Mouse (Mus musculus) spleen, embryonic (tissue): Measurements from ENCODE around the gene Med21.

ENCODE experiments used
- CTCF ChIA-PET: fragments of 350-600 bp; sonication (Branson Sonifier 250); formaldehyde crosslinking; loops from one replicate; lab custom pipeline; 2022; lab: Charles Lee

The Med21 gene

DNA sequence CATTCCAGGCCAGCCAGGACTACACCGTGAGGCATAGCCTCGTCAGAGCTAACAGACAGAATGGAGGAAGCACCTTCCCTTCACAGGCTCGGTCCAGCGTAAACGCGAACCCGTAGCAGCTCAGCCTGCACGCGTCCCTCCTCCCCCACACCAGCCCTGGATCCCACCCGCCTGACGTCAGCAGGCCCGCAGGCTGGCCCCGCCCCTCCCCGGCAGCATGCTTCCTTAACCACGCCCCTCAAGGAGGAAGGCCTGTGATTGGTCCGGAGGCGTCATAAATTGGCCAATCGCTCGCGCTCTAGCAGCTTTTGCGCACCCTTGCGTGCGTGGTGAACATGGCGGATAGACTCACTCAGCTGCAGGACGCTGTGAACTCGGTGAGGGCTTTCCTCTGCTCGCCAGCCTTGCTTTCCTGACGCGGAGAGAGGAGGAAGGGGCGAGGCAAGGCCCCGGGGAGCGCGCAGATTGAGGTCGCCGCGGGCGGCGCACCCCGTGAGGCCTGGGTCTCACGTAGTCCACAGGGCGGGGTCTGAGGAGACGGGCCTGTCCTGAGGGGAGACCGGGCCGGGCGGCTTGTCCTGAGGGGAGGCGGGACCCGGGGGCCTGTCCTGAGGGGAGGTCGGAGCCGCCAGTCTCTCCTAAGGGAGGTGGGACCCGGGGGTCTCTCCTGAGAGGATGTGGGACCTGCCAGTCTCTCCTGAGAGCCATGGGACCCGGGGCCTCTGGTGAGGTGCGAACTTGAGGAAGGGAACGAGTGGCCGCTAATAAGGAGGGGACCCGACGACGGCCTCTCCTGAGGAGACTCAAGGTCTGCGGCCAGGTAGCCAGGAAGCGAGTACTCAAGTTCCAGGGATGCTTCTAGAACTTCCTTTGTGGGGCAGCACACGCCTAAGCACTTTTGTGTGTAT, at the start of gene Med21, which contains the start of gene Tm7sf3:
Gene Med21 (plus strand): TSS at position 272 of the 908 bp plus-strand sequence.
Gene Tm7sf3 (minus strand): TSS at position 549 of the 908 bp plus-strand sequence.
- CTCF ChIA-PET, result no interaction called here

DNA sequence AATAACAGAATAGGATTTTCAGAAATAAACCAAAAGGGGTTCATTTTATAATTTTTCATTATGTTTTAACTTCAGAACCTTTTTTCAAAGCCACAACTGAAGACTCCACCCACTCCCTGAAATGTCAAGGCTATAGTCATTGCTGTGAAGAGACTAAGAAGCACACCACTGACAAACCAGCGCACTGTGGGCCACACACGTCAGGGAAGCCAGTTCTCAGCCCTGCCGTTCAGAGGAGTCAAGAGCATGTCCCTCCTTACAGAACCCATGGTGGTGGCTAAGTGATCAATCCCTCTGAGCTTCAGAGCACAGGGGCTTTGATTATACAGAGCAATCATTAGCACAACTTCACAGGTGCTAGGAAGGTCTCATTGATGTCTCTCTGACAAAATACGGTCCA, 39.7 kb upstream of the Med21 start:
- CTCF ChIA-PET, result no interaction called here

DNA sequence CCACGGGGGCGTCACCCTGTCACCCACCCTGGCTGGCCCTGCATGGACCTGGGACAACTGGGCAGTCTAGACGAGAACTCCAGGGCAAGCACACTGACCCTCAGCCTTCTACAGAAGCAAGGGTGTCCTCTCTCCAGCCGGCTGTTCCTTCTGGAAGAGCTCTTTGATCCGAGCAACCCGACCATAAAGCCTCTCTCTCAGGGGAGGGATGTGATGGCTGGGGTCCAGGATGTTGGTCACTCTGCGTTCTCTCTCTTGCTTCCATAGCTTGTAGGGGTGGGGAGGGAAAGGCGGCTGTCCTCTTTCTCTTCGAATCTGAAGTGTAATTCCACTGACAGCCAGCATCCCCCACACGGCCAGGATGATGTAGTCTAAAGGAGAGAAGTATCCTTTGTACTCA, 38.7 kb upstream of the Med21 start:
- CTCF ChIA-PET, result no interaction called here

DNA sequence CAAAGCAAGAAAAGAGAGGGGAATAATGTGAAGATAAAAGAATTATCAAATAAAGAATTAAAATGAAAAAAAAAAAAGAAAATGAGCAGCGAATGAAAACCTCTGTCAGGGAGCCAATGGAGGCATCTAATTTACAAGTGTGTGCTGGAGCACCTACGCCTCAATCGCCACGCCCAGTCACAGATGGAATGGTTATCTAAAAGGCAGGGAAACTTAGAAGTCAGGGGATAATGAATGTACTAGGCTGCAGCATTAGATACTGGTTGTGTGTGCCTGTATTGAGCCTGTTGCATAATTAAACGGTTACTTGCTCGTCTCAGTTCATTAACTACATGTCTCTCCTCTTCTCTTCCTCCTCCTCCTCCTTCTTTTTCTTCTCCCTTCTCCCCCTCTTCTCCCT, 31.0 kb upstream of the Med21 start:
- CTCF ChIA-PET, result no interaction called here

DNA sequence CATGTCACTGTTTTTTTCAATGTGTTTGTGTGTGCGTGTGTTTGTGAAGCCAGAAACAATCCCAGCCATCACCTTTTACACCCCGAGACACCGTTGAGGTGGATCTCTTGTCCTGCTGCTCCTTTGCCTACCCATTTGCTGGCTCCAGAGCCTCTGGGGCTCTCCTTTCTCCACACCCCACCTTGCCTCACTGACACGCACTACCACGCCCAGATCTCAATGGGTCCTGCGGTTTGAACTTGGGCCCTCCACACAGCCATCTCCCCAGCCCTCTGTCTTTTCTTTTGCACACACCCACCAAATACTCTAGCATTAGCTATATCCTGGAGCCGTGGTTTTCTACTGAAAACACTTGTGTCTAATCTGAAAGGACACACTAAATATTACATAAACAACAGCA, 30.4 kb upstream of the Med21 start:
- CTCF ChIA-PET, result no interaction called here

DNA sequence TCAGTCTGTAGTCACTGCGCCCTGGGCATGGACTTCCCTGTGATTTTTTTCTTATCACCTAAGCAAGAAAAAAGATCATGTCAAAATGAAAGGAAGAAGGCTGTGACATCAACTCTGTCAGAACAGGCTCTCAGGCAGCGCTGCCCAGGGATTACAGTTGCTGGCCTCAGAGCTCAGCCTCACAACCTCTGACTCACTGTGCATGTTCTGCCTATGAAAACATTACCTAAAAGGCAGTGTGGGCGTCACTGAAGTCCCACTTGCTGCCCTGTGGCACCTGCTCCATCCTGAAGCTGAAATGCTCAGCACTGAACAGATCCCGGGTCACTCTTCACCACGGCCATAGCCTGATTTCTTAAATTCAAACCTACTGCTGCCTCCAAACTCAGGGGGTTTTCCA, 29.6 kb upstream of the Med21 start:
- CTCF ChIA-PET, result interaction anchor here (0.6 kb wide), 1 partner anchor 1519 kb away, joined by 3 read pairs; no protein-coding TSS in a partner anchor

DNA sequence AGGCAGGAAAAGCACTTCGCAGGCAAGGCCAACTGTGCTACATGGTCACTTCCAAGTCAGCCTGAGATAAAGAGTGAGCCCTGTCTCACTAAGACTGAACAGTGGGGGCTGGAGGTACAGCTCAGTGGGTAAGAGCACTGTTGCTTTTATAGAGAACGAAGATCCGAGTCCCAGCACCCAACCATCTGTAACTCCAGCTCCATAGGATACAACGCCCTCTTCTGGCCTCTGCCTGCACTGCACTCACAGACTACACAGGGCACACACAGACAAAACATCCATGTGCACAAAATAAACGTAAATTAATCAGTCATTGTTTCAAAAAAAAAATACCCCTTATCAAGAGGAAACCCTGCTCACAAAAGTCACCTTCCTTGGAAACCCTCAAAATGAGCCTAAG, 28.4 kb upstream of the Med21 start:
- CTCF ChIA-PET, result no interaction called here

DNA sequence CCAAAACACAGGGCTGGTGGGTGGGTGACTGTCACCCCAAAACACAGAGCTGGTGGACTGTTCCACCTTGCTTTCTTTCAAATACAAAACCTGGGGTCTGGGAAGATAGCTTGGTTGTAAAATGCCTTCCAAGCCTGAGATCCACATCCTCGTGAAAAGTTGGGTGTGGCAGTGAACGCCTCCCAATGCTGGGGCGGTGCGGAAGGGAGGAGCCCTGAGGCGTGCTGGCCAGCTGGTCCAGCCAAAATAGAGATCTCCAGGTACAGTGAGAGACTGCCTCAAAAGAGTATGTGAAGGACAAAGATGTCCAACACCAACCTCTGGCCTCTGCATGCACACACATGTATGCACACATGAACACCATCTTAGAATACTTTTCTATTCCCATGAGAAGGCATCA, 27.8 kb upstream of the Med21 start:
- CTCF ChIA-PET, result no interaction called here

DNA sequence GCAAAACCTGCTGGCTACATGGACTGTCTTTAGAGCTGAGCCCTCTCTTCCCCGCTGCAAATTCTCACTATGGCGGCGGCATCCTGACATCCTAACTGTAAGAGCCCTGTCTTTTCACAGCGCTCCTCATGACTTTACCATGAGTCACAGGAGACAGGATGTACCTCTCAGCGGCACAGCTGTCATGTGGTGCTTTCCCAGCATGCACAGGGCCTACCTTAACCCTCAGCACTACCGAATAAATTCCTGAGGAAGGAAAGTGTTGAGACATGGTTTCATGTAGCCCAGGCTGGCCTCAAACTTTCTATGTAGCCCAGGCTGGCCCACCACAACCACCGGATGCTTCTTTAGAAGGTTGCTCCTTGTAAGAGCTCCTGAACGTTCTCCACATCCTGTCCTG, 26.5 kb upstream of the Med21 start:
- CTCF ChIA-PET, result no interaction called here

DNA sequence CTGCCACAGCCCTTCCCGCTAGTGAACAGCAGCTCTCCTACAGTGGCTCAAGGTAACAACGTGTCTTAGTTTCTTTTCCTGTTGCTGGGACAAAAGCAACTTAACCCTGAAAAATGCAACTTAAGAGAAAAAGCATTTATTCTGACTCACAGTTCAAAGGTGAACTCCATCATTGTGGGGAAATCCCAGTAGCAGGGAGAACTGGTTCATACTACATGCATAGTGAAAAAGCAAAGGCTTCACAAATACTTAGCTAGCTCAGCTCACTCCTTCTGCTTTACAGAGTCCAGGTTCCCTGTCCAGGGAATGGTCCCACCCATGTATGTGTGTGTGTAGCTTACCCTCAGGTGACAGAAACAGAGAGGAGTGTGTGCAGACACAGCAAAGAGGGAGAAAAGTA, 25.7 kb upstream of the Med21 start:
- CTCF ChIA-PET, result no interaction called here

DNA sequence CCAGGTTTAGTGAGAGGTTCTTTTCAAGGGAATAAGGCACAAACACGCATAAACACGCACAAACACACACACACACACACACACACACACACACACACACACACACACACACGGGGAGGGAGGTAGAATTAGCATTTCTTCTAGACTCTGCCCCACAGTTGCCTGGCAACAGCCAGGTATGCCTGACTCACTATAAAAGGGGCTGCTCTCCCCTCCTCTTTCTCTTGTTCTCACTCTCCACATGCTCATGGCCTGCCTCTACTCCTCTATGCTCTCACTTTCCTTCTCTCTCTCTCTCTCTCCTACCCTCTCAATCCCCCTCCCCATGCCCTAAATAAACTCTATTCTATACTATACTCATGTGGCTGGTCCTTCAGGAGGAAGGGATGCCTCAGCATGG, 14.2 kb upstream of the Med21 start:
- CTCF ChIA-PET, result no interaction called here

DNA sequence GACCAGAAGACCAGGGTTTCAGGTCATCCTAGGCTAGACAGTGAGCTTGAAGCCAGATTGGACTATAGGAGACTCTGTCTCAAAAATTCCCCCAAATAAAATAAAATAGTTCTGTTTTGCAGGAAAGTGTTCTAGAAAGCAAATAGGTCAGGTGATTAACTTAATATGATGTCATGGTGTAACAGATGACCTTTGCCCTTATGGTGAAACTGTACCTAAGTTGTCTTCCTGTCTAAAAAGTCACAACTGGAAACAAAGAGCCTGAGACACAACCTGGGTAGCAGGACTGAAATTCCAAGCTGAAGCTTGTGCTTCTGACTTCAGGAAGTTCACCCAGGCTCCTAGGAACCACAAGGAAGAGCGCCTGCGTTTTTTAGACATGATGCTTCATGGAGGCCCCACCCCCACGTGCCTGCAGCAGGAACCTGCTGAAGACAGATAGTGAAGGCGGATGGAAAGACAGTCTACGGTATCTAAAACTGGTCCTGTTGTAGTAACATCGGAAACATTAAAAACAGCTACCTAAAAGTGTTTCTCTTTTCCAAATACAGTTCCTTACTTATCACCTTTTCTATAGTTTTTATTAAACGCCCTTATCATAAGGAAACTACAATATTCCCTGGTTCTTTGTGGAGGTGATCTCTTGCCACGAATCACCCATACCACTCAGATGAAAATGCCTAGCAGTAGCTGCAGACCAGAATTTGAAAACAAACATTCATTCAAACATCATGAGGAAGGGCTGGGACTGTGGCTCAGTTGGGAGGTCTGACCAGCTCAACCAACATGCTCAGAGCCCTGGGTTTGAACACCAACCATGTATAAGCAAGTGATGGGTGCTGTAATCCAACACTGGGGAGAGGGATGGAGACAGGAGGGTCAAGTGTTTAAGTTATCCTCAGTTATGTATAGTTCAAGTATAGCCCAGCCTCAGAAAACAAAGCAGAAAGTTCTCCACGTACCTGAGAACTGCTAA, 12.3 kb upstream of the Med21 start:
- CTCF ChIA-PET, result no interaction called here

DNA sequence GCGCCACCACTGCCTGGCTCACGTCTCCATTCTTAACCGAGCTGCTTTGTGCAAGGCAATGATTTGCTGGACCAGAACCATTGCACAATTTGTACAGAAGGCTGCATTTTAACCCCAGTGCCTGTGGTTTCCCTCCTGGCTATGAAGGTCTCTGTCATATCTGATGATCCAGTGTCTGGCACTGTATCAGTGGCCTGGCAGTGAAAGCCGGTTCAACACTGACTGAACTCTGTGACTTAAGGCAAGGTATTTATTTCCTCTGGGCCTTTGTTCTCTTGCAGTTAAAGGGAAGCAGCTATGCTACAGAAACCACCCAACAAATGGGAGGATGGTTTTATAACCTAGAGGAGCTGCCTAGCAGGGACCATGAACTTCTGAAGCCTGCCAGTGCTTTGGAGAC, 11.4 kb upstream of the Med21 start:
- CTCF ChIA-PET, result no interaction called here

DNA sequence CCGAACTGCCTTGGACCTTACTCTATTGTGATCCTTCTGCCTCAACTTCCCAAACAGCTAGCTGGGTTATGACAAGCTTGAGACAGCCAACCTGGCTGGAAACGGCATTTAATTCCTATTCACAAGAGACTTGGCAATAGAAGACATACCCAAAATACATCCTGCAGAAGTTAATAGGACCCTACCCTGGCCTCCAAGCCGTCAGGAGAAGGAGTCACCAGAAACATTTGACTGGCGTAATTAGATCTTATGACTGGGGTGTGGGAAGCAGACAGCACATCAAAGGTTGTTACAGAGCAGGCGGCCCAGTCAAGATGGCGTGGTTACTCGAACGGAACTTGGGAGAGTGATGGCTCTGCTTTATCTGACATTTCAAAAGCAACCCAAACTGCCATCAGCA, 10.5 kb upstream of the Med21 start:
- CTCF ChIA-PET, result no interaction called here

DNA sequence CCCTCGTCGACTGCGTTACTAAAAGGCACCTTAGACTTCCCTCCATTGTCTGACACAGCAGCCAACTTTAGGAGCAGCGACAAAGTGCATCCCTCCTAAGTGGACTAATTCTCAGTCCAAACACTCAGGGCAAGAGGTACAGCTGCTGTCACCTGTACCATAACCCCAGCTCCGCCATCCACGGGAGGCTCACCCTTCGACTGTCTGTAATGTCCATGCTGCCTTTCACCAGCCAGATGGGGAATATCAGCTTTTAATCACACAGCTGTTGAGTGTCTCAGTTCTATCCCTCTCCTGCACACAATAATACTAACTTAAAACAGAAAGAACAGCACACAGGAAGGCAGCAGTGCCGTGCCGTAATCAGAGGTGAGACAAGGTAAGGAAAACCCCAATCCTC, 9.9 kb upstream of the Med21 start:
- CTCF ChIA-PET, result no interaction called here

DNA sequence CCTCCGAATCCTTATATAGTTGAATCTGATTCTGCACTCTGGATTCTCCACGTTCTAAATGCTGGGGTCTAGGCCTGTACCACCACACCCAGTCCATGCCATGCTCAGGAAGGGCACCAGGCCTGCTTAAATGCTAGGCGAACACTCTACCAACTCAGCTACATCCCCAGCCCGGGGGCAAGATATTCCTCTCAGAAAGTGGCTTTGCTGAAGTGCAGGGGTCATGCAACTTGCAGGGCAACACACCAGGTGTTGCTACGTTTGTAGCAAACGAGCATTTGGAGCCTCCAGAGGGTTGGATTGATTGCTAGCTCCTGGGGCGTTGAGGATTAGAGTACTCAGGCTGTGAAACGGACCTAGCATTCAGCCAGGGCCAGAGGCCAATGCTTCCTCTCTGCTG, 9.2 kb upstream of the Med21 start:
- CTCF ChIA-PET, result interaction anchor here (0.7 kb wide), 1 partner anchor 98 kb away, joined by 4 read pairs; no protein-coding TSS in a partner anchor

DNA sequence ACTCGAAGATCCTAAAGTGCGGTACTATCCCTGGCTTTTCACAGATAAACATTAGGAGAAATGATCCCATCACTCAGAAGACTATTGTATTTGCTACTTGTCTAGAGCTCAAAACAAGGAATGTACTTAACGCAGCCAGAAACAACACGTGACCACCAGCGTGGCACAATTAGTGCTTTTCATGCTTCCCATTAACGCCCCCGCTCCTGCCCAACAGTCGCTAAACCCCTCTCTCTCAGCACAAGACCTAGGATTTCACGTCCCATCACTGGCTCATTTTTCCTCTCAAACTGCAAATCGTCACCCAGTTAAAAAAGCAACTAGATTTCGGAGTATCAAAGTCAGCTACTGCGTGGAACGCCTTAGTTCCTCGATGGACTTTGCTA, 8.7 kb upstream of the Med21 start:
- CTCF ChIA-PET, result no interaction called here

DNA sequence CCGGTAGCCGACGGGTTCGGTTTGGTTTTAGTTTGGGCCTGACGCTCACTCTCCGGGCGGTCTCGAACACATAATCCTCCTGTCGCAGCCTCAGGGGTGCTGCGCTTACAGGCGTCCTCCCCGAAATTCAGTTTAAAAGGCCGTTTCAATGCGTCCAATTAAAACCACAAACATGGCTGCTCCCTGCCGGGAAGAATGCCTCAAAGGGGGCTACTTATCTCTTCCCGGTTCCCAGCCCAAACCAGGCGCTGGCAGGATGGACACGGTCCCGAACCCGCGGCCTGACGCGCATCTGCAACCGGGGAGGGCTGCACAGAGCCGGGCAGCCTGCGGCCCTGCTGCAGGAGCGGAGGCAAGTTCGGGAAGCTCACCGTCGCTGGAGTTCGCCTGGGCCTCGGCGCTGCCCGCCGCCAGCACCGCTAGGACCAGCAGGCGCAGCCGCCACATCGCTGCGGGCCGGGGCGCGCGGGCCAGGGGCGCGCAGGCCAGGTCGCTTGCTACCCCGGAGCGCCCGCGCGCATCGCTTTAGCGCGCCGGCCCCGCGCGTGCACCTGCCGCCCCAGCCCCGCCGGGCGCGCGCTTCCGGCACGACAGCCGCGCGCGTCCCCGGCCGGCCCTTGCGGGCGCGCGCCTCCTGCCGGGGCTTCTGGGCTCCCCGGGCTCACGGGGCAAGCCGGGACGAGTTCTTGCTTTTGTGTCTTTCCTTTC, 8.2 kb upstream of the Med21 start:
- CTCF ChIA-PET, result interaction anchor here (0.7 kb wide), 1 partner anchor 1537 kb away, joined by 30 read pairs; no protein-coding TSS in a partner anchor

DNA sequence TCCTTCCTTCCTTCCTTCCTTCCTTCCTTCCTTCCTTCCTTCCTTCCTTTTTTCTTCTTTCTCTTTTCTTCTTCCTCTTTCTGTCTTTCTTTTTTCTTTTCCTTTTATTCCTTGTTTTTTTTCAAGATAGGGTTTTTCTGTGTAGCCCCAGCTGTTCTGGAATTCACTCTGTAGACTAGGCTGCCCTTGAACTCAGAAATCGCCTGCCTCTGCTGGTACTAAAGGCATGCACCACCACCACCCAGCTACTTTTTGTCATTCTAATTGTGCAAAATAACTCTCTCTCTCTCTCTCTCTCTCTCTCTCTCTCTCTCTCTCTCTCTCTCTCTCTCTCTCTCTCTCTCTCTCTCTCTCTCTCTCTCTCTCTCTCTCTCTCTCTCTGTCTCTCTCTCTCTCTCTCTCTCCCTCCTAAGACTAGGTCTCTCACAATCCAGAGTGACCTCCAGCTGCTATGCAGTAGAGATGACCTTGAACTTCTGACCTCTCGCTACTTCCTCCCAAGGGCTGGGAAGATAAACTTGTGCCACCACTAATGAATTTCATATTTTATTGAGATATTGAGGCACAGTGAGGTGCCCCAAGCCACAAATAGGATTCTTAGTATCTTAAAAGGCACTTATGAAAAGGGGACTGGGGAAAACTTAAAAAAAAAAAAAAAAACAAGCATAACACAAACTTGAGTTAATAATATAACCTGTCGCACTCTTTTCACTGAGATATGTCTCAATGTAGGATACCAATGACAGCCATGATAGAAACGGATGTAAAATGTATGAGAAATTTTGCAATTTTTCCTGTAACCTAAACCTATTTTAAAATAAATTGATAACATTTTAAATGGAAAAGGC, 7.4 kb upstream of the Med21 start:
- CTCF ChIA-PET, result interaction anchor here (0.7 kb wide), 1 partner anchor 1538 kb away, joined by 30 read pairs; no protein-coding TSS in a partner anchor

DNA sequence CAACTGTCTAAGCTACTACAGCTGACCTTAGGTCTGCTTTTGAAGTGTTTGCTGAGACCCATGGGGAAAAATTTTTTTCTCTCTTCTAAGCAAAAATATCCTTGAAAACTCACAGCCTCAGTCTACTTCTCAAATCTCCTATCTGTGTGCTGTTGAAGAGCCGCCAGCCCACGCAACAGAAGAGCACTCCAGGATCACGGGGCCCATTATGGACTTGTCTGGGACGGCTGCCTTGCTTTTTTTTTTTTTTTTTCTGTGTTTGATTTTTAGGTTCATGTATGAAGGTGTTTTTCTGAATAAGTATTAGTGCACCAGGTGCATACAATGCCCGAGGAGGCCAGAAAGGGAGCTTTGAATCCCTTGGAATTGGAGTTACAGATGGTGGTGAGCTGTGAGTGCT, 5.9 kb upstream of the Med21 start:
- CTCF ChIA-PET, result interaction anchor here (0.7 kb wide), 1 partner anchor 64 kb away, joined by 4 read pairs; no protein-coding TSS in a partner anchor
